Mouse (Mus musculus): ENCODE measurements at regions not wholly inside any gene's neighbourhood (a gene's known extent, or its start where the extent isn't known, plus 50 kb on each side); places are given as distances from the start of the nearest gene placed in this dataset.

DNA sequence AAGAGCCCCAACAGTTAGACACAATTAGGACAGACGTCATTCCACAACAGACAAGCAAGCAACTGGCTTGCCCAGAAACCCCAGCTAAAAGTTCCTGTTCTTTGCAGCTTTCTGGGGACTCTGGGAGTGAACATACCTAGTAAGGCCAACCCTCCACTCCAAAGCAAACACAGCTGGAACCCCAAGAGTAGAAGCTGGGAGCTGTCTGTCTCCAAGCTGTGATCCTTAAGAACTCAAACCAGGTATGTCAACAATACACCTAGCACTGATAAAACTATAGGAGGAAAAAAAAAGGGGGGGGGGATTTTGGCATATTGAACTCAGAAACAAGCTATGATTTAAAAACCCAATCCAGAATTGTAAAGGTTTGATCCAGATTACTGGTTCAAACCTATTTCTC is 84.2 kb upstream of the Basp1 start:
- H3K36me3 ChIP-seq: no peaks in the 10 kb centered on the region
- WGBS (ENCODE audit: insufficient replicate concordance): 50% methylated on average over 1 of the region's 1 CpGs
- ATAC-seq: no peak

DNA sequence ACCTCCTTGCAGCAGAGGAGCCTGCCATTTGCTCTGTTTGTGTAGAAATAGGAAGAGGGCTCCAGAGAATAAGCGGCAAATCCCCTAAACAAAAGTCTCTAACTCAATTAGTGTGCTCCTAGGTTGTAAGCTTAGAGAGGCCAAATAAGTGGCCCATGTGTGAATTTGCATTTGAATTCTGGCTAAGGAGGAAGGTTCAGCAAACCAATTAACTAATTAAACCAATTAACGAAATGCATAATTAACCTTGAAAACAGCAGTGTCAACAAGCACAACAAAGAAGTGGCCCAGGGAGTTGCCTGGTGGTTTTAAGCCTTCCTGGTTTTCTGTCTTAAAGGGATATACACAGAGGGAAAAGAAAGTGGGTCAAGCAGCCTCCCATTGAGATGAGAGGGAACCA is 84.9 kb upstream of the Basp1 start:
- H3K9me3 ChIP-seq (replicated peaks): no peaks in the 10 kb centered on the region
- H3K9ac ChIP-seq: no peak overlapping the region
- no peaks in the 10 kb centered on the region for H3K27me3 ChIP-seq (replicated peaks)
- H3K36me3 ChIP-seq: no peaks in the 10 kb centered on the region
- H3K4me3 ChIP-seq: no peak overlapping the region
- no peak for ATAC-seq
- no peaks in the 10 kb centered on the region for H3K4me1 ChIP-seq
- H3K27ac ChIP-seq: no peak overlapping the region
- 61% methylated on average over 2 of the region's 2 CpGs for WGBS (ENCODE audit: insufficient replicate concordance)
- no peak overlapping the region for H3K4me2 ChIP-seq

More for the DNA sequence above, 84.2 kb upstream of the Basp1 start:
- Histone ChIP-seq H3K27ac (no peak overlapping the region), H3K4me2 (no peak overlapping the region), H3K9ac (no peak overlapping the region), H3K9me3 (replicated peaks) (no peaks in the 10 kb centered on the region), H3K27me3 (replicated peaks) (no peaks in the 10 kb centered on the region), H3K4me1 (0 out of 2 replicates have a peak, but pooled peaks cover 3% of the 10 kb centered on the region), H3K4me3 (no peak overlapping the region)

- no peaks in the 10 kb centered on the region for H3K9me3 ChIP-seq (replicated peaks)
- H3K4me2 ChIP-seq: no peak overlapping the region
- H3K36me3 ChIP-seq: no peaks in the 10 kb centered on the region
- ATAC-seq: no peak
- no peaks in the 10 kb centered on the region for H3K27me3 ChIP-seq (replicated peaks)
- no peak overlapping the region for H3K27ac ChIP-seq
- WGBS (ENCODE audit: insufficient replicate concordance): 54% methylated on average over 5 of the region's 5 CpGs
- no peak overlapping the region for H3K9ac ChIP-seq
- H3K4me1 ChIP-seq: no peaks in the 10 kb centered on the region
- H3K4me3 ChIP-seq: no peak overlapping the region
Measured at GRCm38 (mm10) chr15:25502513-25502912, 88.9 kb upstream of the Basp1 start.

DNA sequence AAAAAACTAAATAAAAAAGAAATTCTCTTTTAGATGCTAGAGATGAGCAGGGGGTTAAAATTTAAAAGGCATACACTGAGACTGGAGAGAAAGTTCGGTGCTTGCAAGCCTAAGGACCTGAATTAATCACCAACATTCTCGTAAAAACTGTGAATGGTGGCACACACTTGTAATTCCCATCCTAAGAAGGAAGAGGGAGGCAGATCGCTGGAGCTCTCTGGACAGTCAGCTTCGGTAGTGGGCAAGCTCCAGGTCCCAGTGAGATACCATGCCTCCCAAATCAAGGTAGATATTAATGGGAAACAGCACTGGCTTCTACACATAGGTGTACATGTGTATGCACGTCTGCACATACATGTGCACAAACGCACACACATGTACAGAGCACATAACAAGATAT is 89.5 kb upstream of the Basp1 start:
- no peak for ATAC-seq
- Histone ChIP-seq H3K36me3 (no peaks in the 10 kb centered on the region), H3K4me3 (no peak overlapping the region), H3K4me1 (no peaks in the 10 kb centered on the region), H3K27ac (no peak overlapping the region), H3K27me3 (replicated peaks) (no peaks in the 10 kb centered on the region), H3K9me3 (replicated peaks) (no peaks in the 10 kb centered on the region), H3K4me2 (no peak overlapping the region), H3K9ac (no peak overlapping the region)
- WGBS (ENCODE audit: insufficient replicate concordance): 71% methylated on average over 6 of the region's 6 CpGs

DNA sequence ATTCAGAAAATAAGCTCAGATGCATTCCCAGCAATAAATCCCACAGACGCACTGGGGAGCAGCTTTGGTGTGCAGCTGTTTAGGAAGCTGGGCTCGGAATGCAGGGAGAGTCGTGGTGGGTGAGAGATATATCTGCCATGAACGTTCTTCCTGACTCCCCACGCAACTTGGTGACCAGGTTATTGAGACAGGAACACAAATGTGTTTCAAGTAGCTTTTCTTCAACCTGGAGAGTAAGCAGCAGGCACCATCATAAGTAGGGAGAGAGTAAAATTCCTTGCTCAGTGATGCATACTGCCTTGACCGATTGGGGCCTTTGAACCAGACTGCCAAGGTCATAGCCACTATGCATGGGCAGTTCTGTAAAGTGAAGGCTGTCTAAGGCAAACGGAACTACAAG is 95.6 kb upstream of the Basp1 start:
- Histone ChIP-seq H3K36me3 (no peaks in the 10 kb centered on the region), H3K4me3 (no peak overlapping the region), H3K9ac (no peak overlapping the region), H3K9me3 (replicated peaks) (no peaks in the 10 kb centered on the region), H3K27ac (no peak overlapping the region), H3K27me3 (replicated peaks) (no peaks in the 10 kb centered on the region), H3K4me1 (no peaks in the 10 kb centered on the region), H3K4me2 (no peak overlapping the region)
- WGBS (ENCODE audit: insufficient replicate concordance): 46% methylated on average over 7 of the region's 7 CpGs
- ATAC-seq: no peak

DNA sequence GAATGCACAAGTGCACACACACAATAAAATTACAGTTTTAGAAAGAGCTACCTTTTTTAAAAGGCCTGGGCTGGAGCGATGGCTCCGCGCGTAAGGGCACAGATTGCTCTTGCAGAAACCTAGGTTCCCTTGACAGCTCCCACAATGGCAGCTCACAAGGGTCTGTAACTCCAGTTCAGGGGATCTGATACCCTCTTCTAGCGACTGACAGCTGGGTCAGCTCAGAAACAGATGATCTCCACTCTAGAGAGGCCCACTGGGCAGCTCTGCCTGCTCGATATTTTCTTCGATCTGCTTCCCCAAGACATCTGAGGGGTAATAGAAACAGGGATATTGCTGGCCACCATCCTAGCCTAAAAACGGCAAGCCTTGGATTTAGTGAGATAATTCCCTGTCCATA is 96.0 kb upstream of the Basp1 start:
- Histone ChIP-seq H3K4me1 (no peaks in the 10 kb centered on the region), H3K4me3 (no peak overlapping the region), H3K27ac (no peak overlapping the region), H3K4me2 (no peak overlapping the region), H3K9ac (no peak overlapping the region), H3K36me3 (no peaks in the 10 kb centered on the region), H3K27me3 (replicated peaks) (no peaks in the 10 kb centered on the region), H3K9me3 (replicated peaks) (no peaks in the 10 kb centered on the region)
- no peak for ATAC-seq
- 76% methylated on average over 8 of the region's 8 CpGs for WGBS (ENCODE audit: insufficient replicate concordance)

DNA sequence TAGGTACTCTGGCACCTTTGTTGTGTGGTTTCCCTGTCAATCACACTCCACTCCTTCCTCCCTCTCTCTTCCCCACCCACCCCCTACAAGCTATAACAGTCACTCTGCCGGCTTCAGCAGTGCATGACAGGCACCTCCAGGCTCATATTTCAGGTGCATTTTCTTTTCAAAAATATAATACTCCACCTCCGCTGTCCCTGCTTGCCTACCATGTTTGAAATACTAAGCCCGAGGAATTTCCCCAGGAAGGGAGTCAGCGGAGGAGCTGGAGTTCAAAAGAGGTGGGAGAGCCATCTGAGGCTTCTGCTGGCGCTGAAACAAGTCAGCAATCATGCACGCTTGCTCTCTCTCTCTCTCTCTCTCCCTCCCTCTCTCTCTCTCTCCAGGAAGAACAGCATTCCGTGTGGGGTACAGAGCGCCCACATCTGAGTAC is 96.5 kb upstream of the Basp1 start:
- no peak overlapping the region for H3K4me2 ChIP-seq
- H3K9ac ChIP-seq: no peak overlapping the region
- WGBS (ENCODE audit: insufficient replicate concordance): 44% methylated on average over 8 of the region's 8 CpGs
- H3K4me3 ChIP-seq: no peak overlapping the region
- no peaks in the 10 kb centered on the region for H3K36me3 ChIP-seq
- H3K9me3 ChIP-seq (replicated peaks): no peaks in the 10 kb centered on the region
- no peaks in the 10 kb centered on the region for H3K27me3 ChIP-seq (replicated peaks)
- no peak overlapping the region for H3K27ac ChIP-seq
- H3K4me1 ChIP-seq: no peaks in the 10 kb centered on the region
- no peak for ATAC-seq

GRCm38 (mm10) chr15:25518025-25518928 is 104.0 kb upstream of the Myo10 start:
- no peak overlapping the region for H3K4me3 ChIP-seq
- 74% methylated on average over 15 of the region's 15 CpGs for WGBS (ENCODE audit: insufficient replicate concordance)

GRCm38 (mm10) chr15:25524189-25524588 is 98.1 kb upstream of the Myo10 start:
- WGBS (ENCODE audit: insufficient replicate concordance): 42% methylated on average over 4 of the region's 4 CpGs
- H3K4me2 ChIP-seq: no peak overlapping the region
- ATAC-seq: no peak
- no peaks in the 10 kb centered on the region for H3K36me3 ChIP-seq
- no peak overlapping the region for H3K27ac ChIP-seq
- H3K4me1 ChIP-seq: no peaks in the 10 kb centered on the region
- no peak overlapping the region for H3K9ac ChIP-seq
- H3K9me3 ChIP-seq (replicated peaks): no peaks in the 10 kb centered on the region
- no peaks in the 10 kb centered on the region for H3K27me3 ChIP-seq (replicated peaks)
- H3K4me3 ChIP-seq: no peak overlapping the region

More at GRCm38 (mm10) chr15:25518025-25518928, 104.0 kb upstream of the Myo10 start:
- no peak overlapping the region for H3K9ac ChIP-seq
- H3K4me1 ChIP-seq: no peaks in the 10 kb centered on the region
- ATAC-seq: no peak
- no peak overlapping the region for H3K4me2 ChIP-seq
- H3K27ac ChIP-seq: no peak overlapping the region
- H3K9me3 ChIP-seq (replicated peaks): no peaks in the 10 kb centered on the region
- H3K27me3 ChIP-seq (replicated peaks): no peaks in the 10 kb centered on the region
- H3K36me3 ChIP-seq: no peaks in the 10 kb centered on the region

- ATAC-seq: no peak
- no peak overlapping the region for H3K27ac ChIP-seq
- H3K9ac ChIP-seq: no peak overlapping the region
- H3K4me1 ChIP-seq: no peaks in the 10 kb centered on the region
- H3K27me3 ChIP-seq (replicated peaks): no peaks in the 10 kb centered on the region
- H3K4me3 ChIP-seq: no peak overlapping the region
- 18% methylated on average over 7 of the region's 7 CpGs for WGBS (ENCODE audit: insufficient replicate concordance)
- H3K36me3 ChIP-seq: no peaks in the 10 kb centered on the region
- no peak overlapping the region for H3K4me2 ChIP-seq
- no peaks in the 10 kb centered on the region for H3K9me3 ChIP-seq (replicated peaks)
Measured at GRCm38 (mm10) chr15:25525337-25525736, 97.0 kb upstream of the Myo10 start.

GRCm38 (mm10) chr15:25536451-25537334 is 85.6 kb upstream of the Myo10 start:
- WGBS (ENCODE audit: insufficient replicate concordance): 71% methylated on average over 22 of the region's 22 CpGs
- H3K4me2 ChIP-seq: no peak overlapping the region
- H3K36me3 ChIP-seq: no peaks in the 10 kb centered on the region

More at GRCm38 (mm10) chr15:25536451-25537334, 85.6 kb upstream of the Myo10 start:
- Histone ChIP-seq H3K9me3 (replicated peaks) (no peaks in the 10 kb centered on the region), H3K27ac (no peak overlapping the region), H3K9ac (no peak overlapping the region), H3K4me1 (no peaks in the 10 kb centered on the region), H3K4me3 (no peak overlapping the region), H3K27me3 (replicated peaks) (no peaks in the 10 kb centered on the region)
- ATAC-seq: no peak
